Mouse (Mus musculus) 3T3-L1 (cell line): ENCODE data around the gene Fam32a.

ENCODE experiments used
- DNase-seq: peaks from one replicate; pipeline ENCODE4 v3.0.0-alpha.2; 2015; ENCODE audit warnings: low read depth, low spot score

Fam32a gene

DNA sequence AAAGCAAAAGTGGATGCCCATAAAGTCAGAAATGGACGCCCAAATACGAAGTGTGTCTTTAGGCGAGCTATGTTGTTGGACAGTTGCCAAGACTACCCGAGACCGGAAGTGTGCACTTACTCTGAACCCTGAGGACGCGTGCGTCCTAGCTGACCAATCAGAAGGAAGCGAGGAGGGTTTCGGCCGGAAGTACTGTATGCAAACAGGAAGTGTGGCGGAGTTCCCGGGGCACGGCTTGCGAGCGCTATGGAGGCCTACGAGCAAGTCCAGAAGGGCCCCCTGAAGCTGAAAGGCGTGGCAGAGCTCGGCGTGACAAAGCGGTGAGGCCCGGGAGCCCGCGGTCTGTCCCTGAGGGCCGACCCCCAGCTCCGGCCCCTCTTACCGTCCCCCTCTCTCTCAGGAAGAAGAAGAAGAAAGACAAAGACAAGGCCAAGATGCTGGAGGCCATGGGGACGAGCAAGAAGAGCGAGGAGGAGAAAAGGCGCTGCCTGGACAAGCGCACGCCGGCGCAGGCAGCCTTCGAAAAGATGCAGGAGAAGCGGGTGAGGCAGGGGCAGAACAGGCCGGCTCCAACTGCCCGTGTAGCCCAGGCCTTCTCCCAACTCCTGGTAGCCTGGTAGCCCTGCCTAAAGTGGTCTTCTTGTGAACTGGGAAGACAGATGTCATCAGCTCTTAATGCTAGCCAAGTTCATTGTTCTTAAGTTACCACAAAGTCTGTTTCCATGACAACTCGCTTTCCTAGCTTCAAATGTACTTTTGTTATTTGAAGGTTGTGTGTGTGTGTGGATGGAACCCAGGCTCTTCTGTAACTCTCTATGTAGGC lies at the start of gene Fam32a:
Gene Fam32a, plus strand, starts transcription at position 190 of the 823 bp plus-strand sequence.
- peak; percentile 86 for DNase-seq

GRCm38 (mm10) chr8:72177346-72177925 lies 42.1 kb upstream of the Fam32a start:
- peak; percentile 85 for DNase-seq

DNA sequence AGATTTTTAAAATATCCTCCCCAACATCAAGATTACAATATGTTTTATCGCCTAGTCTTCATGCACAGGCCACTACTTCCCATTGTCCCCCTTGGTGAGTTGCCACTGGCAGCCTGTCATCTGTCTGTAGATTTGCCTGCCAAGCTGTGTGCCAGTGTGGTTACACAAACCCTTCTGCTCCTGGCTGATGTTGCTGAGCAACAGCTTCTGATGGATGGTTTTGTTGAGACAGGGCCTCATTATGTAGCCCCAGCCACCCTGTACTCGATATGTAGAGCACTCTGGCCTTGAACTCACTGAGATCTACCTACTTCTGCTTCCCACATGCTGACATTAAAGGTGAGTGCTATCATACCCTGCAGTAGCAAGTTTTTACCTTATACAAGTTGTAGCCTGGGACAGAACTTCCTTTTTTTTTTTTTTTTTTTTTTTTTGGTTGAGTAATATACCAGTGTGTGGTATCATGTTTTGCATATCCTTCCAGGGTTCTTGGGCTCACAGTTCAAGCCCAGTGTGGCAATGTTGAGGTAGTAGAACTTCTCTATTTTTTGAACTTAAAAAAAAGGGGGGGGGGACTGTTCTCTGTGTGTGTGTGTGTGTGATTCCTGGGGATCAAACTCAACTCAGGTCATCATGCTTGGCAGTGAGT lies 35.9 kb upstream of the Fam32a start:
- DNase-seq = peak; percentile 22

DNA sequence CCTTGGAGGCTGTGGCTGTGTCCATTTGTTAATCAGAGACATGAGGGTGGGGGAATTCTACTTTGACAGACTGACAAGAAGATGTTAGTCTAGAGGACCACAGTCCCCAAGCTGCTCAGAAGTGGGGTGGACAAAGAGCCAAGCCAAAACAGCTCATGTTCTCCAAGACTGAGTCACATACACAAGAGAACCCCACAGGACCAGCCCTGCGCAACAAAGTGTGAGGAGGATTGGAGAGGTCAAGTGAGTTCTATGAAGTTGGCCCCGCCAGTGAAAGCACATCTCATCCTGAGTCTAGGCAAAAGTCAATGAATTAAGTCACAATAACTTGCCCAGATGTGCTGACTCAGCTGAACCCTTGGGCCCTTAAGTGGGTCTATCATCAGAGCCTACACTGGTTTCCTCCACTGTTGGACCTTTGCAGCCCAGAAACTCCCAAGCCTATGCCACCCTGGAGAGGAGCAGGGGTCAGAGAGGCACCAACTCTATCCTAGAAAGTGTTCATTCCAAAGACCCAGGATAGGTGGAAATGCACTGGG lies 31.7 kb upstream of the Fam32a start:
- DNase-seq = no peak

GRCm38 (mm10) chr8:72189417-72190214 lies 29.9 kb upstream of the Fam32a start, which contains the start of gene Hsh2d:
Hsh2d (plus strand) TSS chr8:72189638.
- peak; percentile 13 for DNase-seq

- DNase-seq = no peak
These were observed 29.4 kb upstream of the Fam32a start for GRCm38 (mm10) chr8:72190215-72190539.

DNA sequence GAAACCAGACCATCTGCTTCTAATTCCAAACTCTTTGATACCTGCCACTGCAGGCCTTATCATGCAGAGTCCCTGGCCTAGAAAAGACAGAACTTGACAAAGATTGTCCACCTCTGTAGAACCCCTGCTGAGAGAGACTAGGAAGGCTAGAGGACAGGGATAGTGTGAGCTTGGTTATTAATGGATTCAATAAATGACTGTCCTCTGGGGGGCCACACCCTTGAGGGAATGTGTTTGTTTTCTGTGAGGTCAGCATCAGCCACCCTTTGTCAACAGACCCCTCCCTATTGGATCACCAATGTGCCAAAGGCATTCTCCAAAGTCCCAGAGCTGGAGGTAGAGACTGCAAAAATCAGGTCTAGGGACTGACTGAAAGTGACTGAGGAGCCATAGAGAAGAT lies 27.5 kb upstream of the Fam32a start:
- no peak for DNase-seq

- DNase-seq = no peak
These were observed 21.5 kb upstream of the Fam32a start for GRCm38 (mm10) chr8:72197997-72198396.

- DNase-seq = no peak
These were observed 10.9 kb upstream of the Fam32a start for GRCm38 (mm10) chr8:72208582-72208981.

- no peak for DNase-seq
These were observed 9.3 kb upstream of the Fam32a start for GRCm38 (mm10) chr8:72210222-72210621.

DNA sequence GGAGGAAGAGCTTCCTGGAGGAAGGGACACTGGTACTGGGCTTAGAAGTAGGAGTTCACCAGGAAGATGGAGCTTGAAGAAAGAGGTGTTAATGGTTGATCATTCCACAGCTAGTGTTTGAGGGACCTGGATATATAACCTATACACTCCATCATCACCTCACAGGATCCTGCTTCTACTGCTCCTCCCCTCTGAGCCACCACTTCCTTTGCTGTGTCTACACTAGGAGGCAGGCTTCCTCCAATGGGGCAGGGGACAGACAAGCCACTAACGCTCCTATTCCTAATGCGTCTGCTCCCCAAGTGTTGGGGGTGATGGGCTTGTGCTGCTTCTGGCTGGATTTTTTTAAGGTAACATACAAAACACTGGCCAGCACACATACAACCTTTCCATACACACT lies 8.8 kb upstream of the Fam32a start:
- no peak for DNase-seq

- no peak for DNase-seq
These were observed 7.7 kb upstream of the Fam32a start for GRCm38 (mm10) chr8:72211846-72212245.

GRCm38 (mm10) chr8:72212751-72213150 lies 6.8 kb upstream of the Fam32a start, which contains the start of gene Cib3:
Cib3 (minus strand) TSS chr8:72212837.
- DNase-seq = no peak

GRCm38 (mm10) chr8:72213536-72213935 lies 6.0 kb upstream of the Fam32a start, which contains the start of gene Gm11034:
Gm11034 (minus strand) TSS chr8:72213636.
- no peak for DNase-seq

GRCm38 (mm10) chr8:72215060-72215459 lies 4.5 kb upstream of the Fam32a start:
- DNase-seq = no peak

DNA sequence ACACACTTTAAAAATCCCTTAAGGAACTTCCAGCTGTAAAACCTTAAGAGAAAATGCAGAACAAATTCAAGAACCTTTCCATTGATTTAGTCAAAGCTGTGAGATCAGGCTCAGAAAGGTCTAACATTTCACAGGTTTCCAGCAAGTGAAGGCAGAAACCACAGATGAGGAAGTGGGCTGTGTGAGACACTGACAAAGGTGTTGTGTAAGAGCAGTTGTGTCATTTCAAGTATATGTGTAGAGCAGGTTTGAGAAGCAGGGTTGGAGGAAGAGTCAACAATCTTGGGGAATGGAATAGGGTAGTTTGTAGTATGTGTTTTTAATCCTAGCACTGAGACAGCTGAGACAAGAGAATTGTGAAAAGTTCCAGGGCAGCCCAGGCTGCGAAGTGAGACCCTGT lies 3.7 kb upstream of the Fam32a start:
- no peak for DNase-seq

- DNase-seq = no peak
These were observed 569 bp upstream of the Fam32a start for GRCm38 (mm10) chr8:72218781-72219540.

GRCm38 (mm10) chr8:72220758-72221157 lies 1.2 kb downstream of the Fam32a start:
- no peak for DNase-seq

- DNase-seq = no peak
These were observed 3.1 kb downstream of the Fam32a start for GRCm38 (mm10) chr8:72222656-72223055.

- peak; percentile 100 for DNase-seq
These were observed 20.2 kb downstream of the Fam32a start, which contains the start of gene Ap1m1 for GRCm38 (mm10) chr8:72239499-72240402. Ap1m1 (plus strand) TSS chr8:72240018.
